Mouse (Mus musculus): ENCODE measurements around the gene Xxylt1. TPM values are rescaled to one million over a fixed set of nuclear protein-coding genes. Genes with fewer than 3 reads are reported as not detected.

The Xxylt1 gene
- polyA plus RNA-seq, 1 experiment from 2014 or later = 13.7 TPM

GRCm38 (mm10) chr16:31037431-31037830, 43.8 kb downstream of the Xxylt1 start:
- WGBS = 65% methylated on average over 1 of the region's 1 CpGs
- H3K9ac ChIP-seq (ENCODE audit: low read depth, low read length) = no peak overlapping the region
- H3K4me3 ChIP-seq (ENCODE audit: low read depth, low read length) = no peak overlapping the region
- no peak overlapping the region for H3K27ac ChIP-seq (ENCODE audit: low read length)
- no peaks in the 10 kb centered on the region for H3K27me3 ChIP-seq (ENCODE audit: control insufficient read depth, insufficient read depth, low read depth, low read length)
- peaks cover 5% of the 10 kb centered on the region for H3K4me1 ChIP-seq (ENCODE audit: control insufficient read depth, insufficient read depth, low read length)
- H3K4me2 ChIP-seq (ENCODE audit: low read length) = no peak overlapping the region
- H3K36me3 ChIP-seq (ENCODE audit: control insufficient read depth, insufficient read depth, low read length) = no peaks in the 10 kb centered on the region
- H3K9me3 ChIP-seq (replicated peaks; ENCODE audit: control insufficient read depth, low read length, poor library complexity, severe bottlenecking) = no peaks in the 10 kb centered on the region
- no peak for ATAC-seq

GRCm38 (mm10) chr16:31035651-31036245, 45.5 kb downstream of the Xxylt1 start:
- Histone ChIP-seq H3K4me2 (ENCODE audit: low read length) (no peak overlapping the region), H3K4me1 (ENCODE audit: control insufficient read depth, insufficient read depth, low read length) (peaks cover 5% of the 10 kb centered on the region), H3K27ac (ENCODE audit: low read length) (no peak overlapping the region), H3K27me3 (ENCODE audit: control insufficient read depth, insufficient read depth, low read depth, low read length) (no peaks in the 10 kb centered on the region), H3K9ac (ENCODE audit: low read depth, low read length) (no peak overlapping the region), H3K4me3 (ENCODE audit: low read depth, low read length) (no peak overlapping the region), H3K9me3 (replicated peaks; ENCODE audit: control insufficient read depth, low read length, poor library complexity, severe bottlenecking) (no peaks in the 10 kb centered on the region), H3K36me3 (ENCODE audit: control insufficient read depth, insufficient read depth, low read length) (no peaks in the 10 kb centered on the region)
- WGBS = 87% methylated on average over 8 of the region's 8 CpGs
- ATAC-seq = peak; percentile 36; the same call in 1 of the 2 replicates

GRCm38 (mm10) chr16:31035235-31035634, 46.0 kb downstream of the Xxylt1 start:
- Histone ChIP-seq H3K4me3 (ENCODE audit: low read depth, low read length) (no peak overlapping the region), H3K9ac (ENCODE audit: low read depth, low read length) (no peak overlapping the region), H3K9me3 (replicated peaks; ENCODE audit: control insufficient read depth, low read length, poor library complexity, severe bottlenecking) (no peaks in the 10 kb centered on the region), H3K4me1 (ENCODE audit: control insufficient read depth, insufficient read depth, low read length) (peaks cover 7% of the 10 kb centered on the region), H3K4me2 (ENCODE audit: low read length) (no peak overlapping the region), H3K27ac (ENCODE audit: low read length) (no peak overlapping the region), H3K27me3 (ENCODE audit: control insufficient read depth, insufficient read depth, low read depth, low read length) (no peaks in the 10 kb centered on the region), H3K36me3 (ENCODE audit: control insufficient read depth, insufficient read depth, low read length) (no peaks in the 10 kb centered on the region)
- no peak for ATAC-seq
- WGBS = 58% methylated on average over 7 of the region's 7 CpGs

GRCm38 (mm10) chr16:31034051-31034450, 47.2 kb downstream of the Xxylt1 start:
- H3K9ac ChIP-seq (ENCODE audit: low read depth, low read length) = no peak overlapping the region
- 8% methylated on average over 3 of the region's 3 CpGs for WGBS
- no peak overlapping the region for H3K4me2 ChIP-seq (ENCODE audit: low read length)
- no peak overlapping the region for H3K27ac ChIP-seq (ENCODE audit: low read length)
- no peaks in the 10 kb centered on the region for H3K36me3 ChIP-seq (ENCODE audit: control insufficient read depth, insufficient read depth, low read length)
- H3K27me3 ChIP-seq (ENCODE audit: control insufficient read depth, insufficient read depth, low read depth, low read length) = no peaks in the 10 kb centered on the region
- H3K4me1 ChIP-seq (ENCODE audit: control insufficient read depth, insufficient read depth, low read length) = 0 out of 2 replicates have a peak, but pooled peaks cover 4% of the 10 kb centered on the region
- no peak overlapping the region for H3K4me3 ChIP-seq (ENCODE audit: low read depth, low read length)
- no peaks in the 10 kb centered on the region for H3K9me3 ChIP-seq (replicated peaks; ENCODE audit: control insufficient read depth, low read length, poor library complexity, severe bottlenecking)
- no peak for ATAC-seq

GRCm38 (mm10) chr16:31029739-31030485, 51.3 kb downstream of the Xxylt1 start:
- H3K9me3 ChIP-seq (replicated peaks; ENCODE audit: control insufficient read depth, low read length, poor library complexity, severe bottlenecking) = no peaks in the 10 kb centered on the region
- ATAC-seq = no peak
- H3K27me3 ChIP-seq (ENCODE audit: control insufficient read depth, insufficient read depth, low read depth, low read length) = no peaks in the 10 kb centered on the region
- WGBS = 52% methylated on average over 11 of the region's 11 CpGs
- no peak overlapping the region for H3K9ac ChIP-seq (ENCODE audit: low read depth, low read length)
- no peaks in the 10 kb centered on the region for H3K36me3 ChIP-seq (ENCODE audit: control insufficient read depth, insufficient read depth, low read length)
- H3K4me1 ChIP-seq (ENCODE audit: control insufficient read depth, insufficient read depth, low read length) = 0 out of 2 replicates have a peak, but pooled peaks cover 4% of the 10 kb centered on the region
- no peak overlapping the region for H3K4me3 ChIP-seq (ENCODE audit: low read depth, low read length)
- H3K27ac ChIP-seq (ENCODE audit: low read length) = 0 out of 2 replicates have a peak overlapping the region, but pooled peaks have one; percentile 7
- no peak overlapping the region for H3K4me2 ChIP-seq (ENCODE audit: low read length)

GRCm38 (mm10) chr16:31027675-31028074, 53.6 kb downstream of the Xxylt1 start:
- H3K4me1 ChIP-seq (ENCODE audit: control insufficient read depth, insufficient read depth, low read length) = peaks cover 2% of the 10 kb centered on the region; the same call in 1 of the 2 replicates
- no peaks in the 10 kb centered on the region for H3K27me3 ChIP-seq (ENCODE audit: control insufficient read depth, insufficient read depth, low read depth, low read length)
- ATAC-seq = no peak
- no peak overlapping the region for H3K9ac ChIP-seq (ENCODE audit: low read depth, low read length)
- no peaks in the 10 kb centered on the region for H3K36me3 ChIP-seq (ENCODE audit: control insufficient read depth, insufficient read depth, low read length)
- H3K9me3 ChIP-seq (replicated peaks; ENCODE audit: control insufficient read depth, low read length, poor library complexity, severe bottlenecking) = no peaks in the 10 kb centered on the region
- no peak overlapping the region for H3K4me3 ChIP-seq (ENCODE audit: low read depth, low read length)
- no peak overlapping the region for H3K27ac ChIP-seq (ENCODE audit: low read length)
- no peak overlapping the region for H3K4me2 ChIP-seq (ENCODE audit: low read length)

- ATAC-seq = no peak
- Histone ChIP-seq H3K4me2 (ENCODE audit: low read length) (no peak overlapping the region), H3K27me3 (ENCODE audit: control insufficient read depth, insufficient read depth, low read depth, low read length) (no peaks in the 10 kb centered on the region), H3K4me1 (ENCODE audit: control insufficient read depth, insufficient read depth, low read length) (peaks cover 6% of the 10 kb centered on the region; the same call in 1 of the 2 replicates), H3K27ac (ENCODE audit: low read length) (no peak overlapping the region), H3K4me3 (ENCODE audit: low read depth, low read length) (no peak overlapping the region), H3K9me3 (replicated peaks; ENCODE audit: control insufficient read depth, low read length, poor library complexity, severe bottlenecking) (no peaks in the 10 kb centered on the region), H3K9ac (ENCODE audit: low read depth, low read length) (no peak overlapping the region), H3K36me3 (ENCODE audit: control insufficient read depth, insufficient read depth, low read length) (no peaks in the 10 kb centered on the region)
- WGBS = 88% methylated on average over 7 of the region's 7 CpGs
Observed at GRCm38 (mm10) chr16:31025516-31025915, 55.7 kb downstream of the Xxylt1 start.

GRCm38 (mm10) chr16:31024997-31025396, 56.2 kb downstream of the Xxylt1 start:
- Histone ChIP-seq H3K9ac (ENCODE audit: low read depth, low read length) (no peak overlapping the region), H3K36me3 (ENCODE audit: control insufficient read depth, insufficient read depth, low read length) (no peaks in the 10 kb centered on the region), H3K4me2 (ENCODE audit: low read length) (no peak overlapping the region), H3K4me1 (ENCODE audit: control insufficient read depth, insufficient read depth, low read length) (peaks cover 5% of the 10 kb centered on the region; the same call in 1 of the 2 replicates), H3K27me3 (ENCODE audit: control insufficient read depth, insufficient read depth, low read depth, low read length) (no peaks in the 10 kb centered on the region), H3K4me3 (ENCODE audit: low read depth, low read length) (no peak overlapping the region), H3K27ac (ENCODE audit: low read length) (no peak overlapping the region), H3K9me3 (replicated peaks; ENCODE audit: control insufficient read depth, low read length, poor library complexity, severe bottlenecking) (no peaks in the 10 kb centered on the region)
- no peak for ATAC-seq
- WGBS = 93% methylated on average over 4 of the region's 4 CpGs

- Histone ChIP-seq H3K9ac (ENCODE audit: low read depth, low read length) (no peak overlapping the region), H3K4me2 (ENCODE audit: low read length) (no peak overlapping the region), H3K27ac (ENCODE audit: low read length) (no peak overlapping the region), H3K36me3 (ENCODE audit: control insufficient read depth, insufficient read depth, low read length) (no peaks in the 10 kb centered on the region), H3K27me3 (ENCODE audit: control insufficient read depth, insufficient read depth, low read depth, low read length) (no peaks in the 10 kb centered on the region), H3K9me3 (replicated peaks; ENCODE audit: control insufficient read depth, low read length, poor library complexity, severe bottlenecking) (no peaks in the 10 kb centered on the region), H3K4me3 (ENCODE audit: low read depth, low read length) (no peak overlapping the region), H3K4me1 (ENCODE audit: control insufficient read depth, insufficient read depth, low read length) (peaks cover 5% of the 10 kb centered on the region; the same call in 1 of the 2 replicates)
- WGBS = 32% methylated on average over 7 of the region's 7 CpGs
- no peak for ATAC-seq
Observed at GRCm38 (mm10) chr16:31024221-31024620, 57.0 kb downstream of the Xxylt1 start.

All from midbrain, embryonic 16.5 days (tissue).